Mouse (Mus musculus) heart, postnatal 14 days (tissue): ENCODE measurements around the gene Fgd2. TPM values are rescaled to one million over a fixed set of nuclear protein-coding genes. Genes with fewer than 3 reads are reported as not detected.
"Not testable (repeated sequence)": the region's sequence is repeated elsewhere in the genome, so short reads cannot be mapped to it uniquely, and the experiment has no call there.

ENCODE experiments used
- DNase-seq, 2 experiments: peaks; one replicate each; pipeline ENCODE4 v3.0.0; 2021 to 2022
- intact Hi-C: fragments of 180-260 bp; cut with DNase I; formaldehyde crosslinking; loops from one replicate; pipeline ENCODE4 v1.15.1; 2025
- total RNA-seq, 2 experiments: library from RNA; stranded (reverse); gene quantifications; 2 replicates each; pipeline ENCODE4 v1.2.3; 2021

Gene Fgd2
- total RNA-seq, 2 experiments from 2014 or later = 2.3 to 2.9 TPM

- intact Hi-C loops = no loop called here
- no peak for DNase-seq
Observed at GRCm38 (mm10) chr17:29332186-29332685, 28.5 kb upstream of the Fgd2 start.

- DNase-seq = no peak
- intact Hi-C loops = no loop called here
Observed at GRCm38 (mm10) chr17:29336266-29336990, 24.3 kb upstream of the Fgd2 start.

GRCm38 (mm10) chr17:29337979-29338823, 22.5 kb upstream of the Fgd2 start:
- DNase-seq = no peak
- intact Hi-C loops = loop anchor here (2.0 kb wide), 1 partner anchor 19 kb away; no protein-coding TSS in a partner anchor

GRCm38 (mm10) chr17:29339170-29339768, 21.4 kb upstream of the Fgd2 start:
- peak in 1 of 2 experiments; percentile 51 for DNase-seq
- intact Hi-C loops = loop anchor here (2.0 kb wide), 1 partner anchor 20 kb away; no protein-coding TSS in a partner anchor

- intact Hi-C loops = no loop called here
- DNase-seq = peak; percentile 44 to 57
Observed at GRCm38 (mm10) chr17:29340406-29341261, 20.1 kb upstream of the Fgd2 start.

- DNase-seq = peak; percentile 49 to 60
- intact Hi-C loops = loop anchor here (2.0 kb wide), 1 partner anchor 29 kb away; no protein-coding TSS in a partner anchor
Observed at GRCm38 (mm10) chr17:29341591-29342003, 19.1 kb upstream of the Fgd2 start.

- peak; percentile 75 to 80 for DNase-seq
- intact Hi-C loops = loop anchor here (2.0 kb wide), 1 partner anchor 29 kb away; no protein-coding TSS in a partner anchor
Observed at GRCm38 (mm10) chr17:29342010-29342910, 18.5 kb upstream of the Fgd2 start.

- DNase-seq = no peak
- intact Hi-C loops = loop anchor here (2.0 kb wide), 1 partner anchor 28 kb away; no protein-coding TSS in a partner anchor
Observed at GRCm38 (mm10) chr17:29343241-29343640, 17.5 kb upstream of the Fgd2 start.

GRCm38 (mm10) chr17:29345272-29345671, 15.4 kb upstream of the Fgd2 start:
- DNase-seq = no peak
- intact Hi-C loops = no loop called here

- intact Hi-C loops = no loop called here
- peak; percentile 56 to 58 for DNase-seq
Observed at GRCm38 (mm10) chr17:29346496-29347125, 14.1 kb upstream of the Fgd2 start.

- intact Hi-C loops = no loop called here
- DNase-seq = no peak
Observed at GRCm38 (mm10) chr17:29347126-29347644, 13.5 kb upstream of the Fgd2 start.

- intact Hi-C loops = no loop called here
Observed at GRCm38 (mm10) chr17:29347645-29348256, 13.0 kb upstream of the Fgd2 start, which contains the start of gene Mtch1. Gene Mtch1, minus strand, starts transcription at chr17:29347934.

GRCm38 (mm10) chr17:29348996-29349395, 11.7 kb upstream of the Fgd2 start:
- intact Hi-C loops = no loop called here
- no peak for DNase-seq

More at GRCm38 (mm10) chr17:29347645-29348256, 13.0 kb upstream of the Fgd2 start, which contains the start of gene Mtch1:
- DNase-seq = peak; percentile 100

GRCm38 (mm10) chr17:29351056-29351455, 9.7 kb upstream of the Fgd2 start:
- intact Hi-C loops, DNase-seq: not testable (repeated sequence)

GRCm38 (mm10) chr17:29355461-29355840, 5.3 kb upstream of the Fgd2 start:
- intact Hi-C loops = no loop called here
- DNase-seq = peak in 1 of 2 experiments; percentile 43

GRCm38 (mm10) chr17:29355841-29356478, 4.8 kb upstream of the Fgd2 start:
- intact Hi-C loops = no loop called here
- DNase-seq = peak; percentile 83 to 87

GRCm38 (mm10) chr17:29356479-29356856, 4.2 kb upstream of the Fgd2 start:
- DNase-seq = peak; percentile 80 to 87
- intact Hi-C loops = no loop called here
